Mouse (Mus musculus): ENCODE results near the gene Hydin. TPM values are rescaled to one million over a fixed set of nuclear protein-coding genes. Genes with fewer than 3 reads are reported as not detected.

The Hydin gene
- polyA plus RNA-seq, 1 experiment from 2014 or later = 0.45 TPM

DNA sequence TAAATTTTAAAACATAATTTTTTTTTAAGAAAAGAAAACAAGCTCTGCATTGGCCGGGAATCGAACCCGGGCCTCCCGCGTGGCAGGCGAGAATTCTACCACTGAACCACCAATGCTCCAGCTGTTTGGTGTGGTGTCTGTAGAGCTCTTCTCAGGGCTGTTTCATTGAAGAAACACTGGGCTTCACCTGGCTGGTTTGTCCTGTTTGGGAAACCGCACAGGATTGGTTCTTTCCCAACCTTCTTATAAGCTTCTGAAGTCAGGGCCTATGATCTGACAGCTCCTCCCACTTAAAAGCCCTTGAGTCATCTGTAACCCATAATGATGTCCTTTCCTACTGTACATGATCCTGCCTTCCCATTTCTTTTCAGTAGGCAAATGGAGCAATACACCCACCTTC, 364.4 kb downstream of the Hydin start:
- WGBS = 92% methylated on average over 7 of the region's 7 CpGs
- Histone ChIP-seq H3K4me3 (ENCODE audit: low read depth, low read length) (no peak overlapping the region), H3K36me3 (ENCODE audit: control insufficient read depth, insufficient read depth, low read length) (peaks cover 30% of the 10 kb centered on the region), H3K4me2 (ENCODE audit: low read length) (no peak overlapping the region), H3K9ac (ENCODE audit: low read depth, low read length) (no peak overlapping the region), H3K27ac (ENCODE audit: low read length) (no peak overlapping the region), H3K9me3 (replicated peaks; ENCODE audit: control insufficient read depth, low read length, poor library complexity, severe bottlenecking) (no peaks in the 10 kb centered on the region), H3K27me3 (ENCODE audit: control insufficient read depth, insufficient read depth, low read depth, low read length) (no peaks in the 10 kb centered on the region), H3K4me1 (ENCODE audit: control insufficient read depth, insufficient read depth, low read length) (peaks cover 6% of the 10 kb centered on the region)
- no peak for ATAC-seq

DNA sequence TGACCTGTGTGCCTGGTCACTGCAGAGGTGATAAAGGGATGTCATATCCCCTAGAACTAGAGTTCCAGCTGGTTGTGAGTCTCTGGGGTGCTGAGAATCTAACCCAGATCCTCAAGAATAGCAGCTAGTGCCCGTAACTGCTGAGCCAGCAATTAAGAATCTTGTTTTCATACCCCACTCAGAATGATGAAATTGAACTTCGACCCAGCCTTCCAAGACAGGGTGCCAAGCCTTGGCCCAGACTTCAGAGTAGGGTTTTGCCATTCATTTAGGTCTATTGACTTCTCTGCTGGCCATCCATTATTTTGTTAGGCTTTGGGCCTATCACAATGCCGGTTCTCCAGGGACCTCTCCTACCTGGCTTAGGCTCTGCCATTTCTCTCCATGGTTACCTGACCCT, 367.0 kb downstream of the Hydin start:
- Histone ChIP-seq H3K4me3 (ENCODE audit: low read depth, low read length) (no peak overlapping the region), H3K36me3 (ENCODE audit: control insufficient read depth, insufficient read depth, low read length) (peaks cover 44% of the 10 kb centered on the region), H3K4me2 (ENCODE audit: low read length) (no peak overlapping the region), H3K4me1 (ENCODE audit: control insufficient read depth, insufficient read depth, low read length) (peaks cover 3% of the 10 kb centered on the region; the same call in 1 of the 2 replicates), H3K27me3 (ENCODE audit: control insufficient read depth, insufficient read depth, low read depth, low read length) (no peaks in the 10 kb centered on the region), H3K9ac (ENCODE audit: low read depth, low read length) (no peak overlapping the region), H3K9me3 (replicated peaks; ENCODE audit: control insufficient read depth, low read length, poor library complexity, severe bottlenecking) (no peaks in the 10 kb centered on the region), H3K27ac (ENCODE audit: low read length) (no peak overlapping the region)
- 95% methylated on average over 3 of the region's 3 CpGs for WGBS
- ATAC-seq = no peak

DNA sequence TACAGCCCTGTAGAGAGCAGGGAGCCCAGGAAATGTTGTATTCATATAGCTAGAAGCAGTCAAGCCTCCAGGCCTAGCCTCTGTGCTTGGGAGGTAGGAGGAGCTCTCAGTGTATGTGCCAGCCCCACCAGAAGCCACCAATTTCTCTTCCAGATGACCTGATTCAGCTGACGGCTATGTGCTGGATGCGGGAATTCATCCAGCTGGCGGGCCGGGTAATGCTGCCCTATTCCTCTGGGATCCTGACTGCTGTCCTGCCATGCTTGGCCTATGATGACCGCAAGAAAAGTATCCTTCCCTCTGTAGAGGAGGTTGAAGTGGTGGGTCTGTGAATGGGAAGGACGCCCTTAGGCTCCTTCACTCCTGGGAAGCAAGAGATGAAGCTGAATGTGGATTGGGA, 369.4 kb downstream of the Hydin start:
- no peak overlapping the region for H3K9ac ChIP-seq (ENCODE audit: low read depth, low read length)
- H3K27ac ChIP-seq (ENCODE audit: low read length) = no peak overlapping the region
- H3K4me1 ChIP-seq (ENCODE audit: control insufficient read depth, insufficient read depth, low read length) = no peaks in the 10 kb centered on the region
- H3K4me3 ChIP-seq (ENCODE audit: low read depth, low read length) = no peak overlapping the region
- WGBS = 92% methylated on average over 6 of the region's 6 CpGs
- peaks cover 44% of the 10 kb centered on the region for H3K36me3 ChIP-seq (ENCODE audit: control insufficient read depth, insufficient read depth, low read length)
- H3K9me3 ChIP-seq (replicated peaks; ENCODE audit: control insufficient read depth, low read length, poor library complexity, severe bottlenecking) = no peaks in the 10 kb centered on the region
- H3K27me3 ChIP-seq (ENCODE audit: control insufficient read depth, insufficient read depth, low read depth, low read length) = no peaks in the 10 kb centered on the region
- no peak for ATAC-seq
- H3K4me2 ChIP-seq (ENCODE audit: low read length) = no peak overlapping the region

DNA sequence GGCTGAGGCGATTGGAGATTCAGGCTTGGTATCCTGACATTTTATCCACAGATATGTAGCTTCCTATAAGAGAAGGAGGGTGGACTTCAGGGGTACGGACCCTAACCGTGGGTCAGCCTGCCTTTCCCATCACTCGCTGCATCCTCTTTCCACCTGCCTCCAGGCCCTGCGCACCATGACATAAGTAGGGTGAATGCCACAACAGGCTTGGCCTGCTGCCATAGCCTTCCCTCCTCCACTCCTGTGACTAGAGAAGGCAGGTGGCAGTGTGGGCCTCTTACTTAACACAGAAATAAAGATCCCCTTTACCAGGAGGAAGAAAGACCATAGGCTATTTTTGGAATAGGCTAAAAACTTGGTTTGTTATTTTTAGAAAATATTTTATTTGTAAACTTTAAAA, 375.6 kb downstream of the Hydin start:
- Histone ChIP-seq H3K9ac (ENCODE audit: low read depth, low read length) (no peak overlapping the region), H3K4me2 (ENCODE audit: low read length) (no peak overlapping the region), H3K27me3 (ENCODE audit: control insufficient read depth, insufficient read depth, low read depth, low read length) (no peaks in the 10 kb centered on the region), H3K27ac (ENCODE audit: low read length) (no peak overlapping the region), H3K36me3 (ENCODE audit: control insufficient read depth, insufficient read depth, low read length) (peaks cover 3% of the 10 kb centered on the region), H3K4me1 (ENCODE audit: control insufficient read depth, insufficient read depth, low read length) (no peaks in the 10 kb centered on the region), H3K9me3 (replicated peaks; ENCODE audit: control insufficient read depth, low read length, poor library complexity, severe bottlenecking) (no peaks in the 10 kb centered on the region), H3K4me3 (ENCODE audit: low read depth, low read length) (no peak overlapping the region)
- no peak for ATAC-seq
- WGBS = 99% methylated on average over 5 of the region's 5 CpGs

DNA sequence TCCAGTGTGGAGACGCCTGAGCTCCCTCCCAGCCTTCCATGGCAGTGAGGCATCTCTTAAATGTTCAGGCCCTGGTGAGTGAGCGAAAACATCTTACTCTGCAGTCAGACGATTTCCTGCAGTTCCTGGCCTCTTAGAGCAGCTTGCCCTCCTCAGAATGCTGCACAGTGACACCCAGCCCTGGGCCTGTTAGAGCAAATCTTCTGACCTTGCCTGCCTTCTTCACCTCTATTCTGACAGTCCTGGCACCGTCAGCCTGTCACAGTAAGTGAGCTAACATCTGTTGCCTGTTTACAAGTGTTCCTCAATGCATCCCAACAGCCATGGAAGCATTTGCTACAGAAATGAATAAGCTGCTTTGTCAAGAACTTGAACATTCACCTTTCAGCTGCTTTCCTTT, 376.4 kb downstream of the Hydin start:
- 85% methylated on average over 4 of the region's 4 CpGs for WGBS
- ATAC-seq = no peak
- no peak overlapping the region for H3K9ac ChIP-seq (ENCODE audit: low read depth, low read length)

DNA sequence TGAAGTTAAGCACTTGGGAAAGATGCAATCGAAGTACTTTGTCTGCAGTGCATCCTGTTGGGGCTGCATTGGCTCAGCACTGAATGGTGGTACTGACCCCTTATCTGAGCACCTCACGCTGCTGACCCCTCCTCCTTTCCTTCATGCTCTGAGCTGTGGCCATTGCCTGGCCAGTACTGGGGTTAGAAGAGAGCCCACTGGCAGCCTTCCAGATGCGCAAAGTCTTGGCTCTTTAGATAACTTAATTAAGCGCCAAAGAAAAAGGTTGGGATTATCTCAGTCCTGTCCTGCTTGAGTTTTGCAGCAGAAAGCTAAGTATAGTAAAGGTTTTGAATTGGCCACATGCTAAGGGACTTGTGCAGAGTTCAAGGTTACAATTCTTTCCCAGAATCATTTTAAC, 377.6 kb downstream of the Hydin start:
- Histone ChIP-seq H3K36me3 (ENCODE audit: control insufficient read depth, insufficient read depth, low read length) (no peaks in the 10 kb centered on the region; the same call in 1 of the 2 replicates), H3K4me1 (ENCODE audit: control insufficient read depth, insufficient read depth, low read length) (no peaks in the 10 kb centered on the region), H3K9me3 (replicated peaks; ENCODE audit: control insufficient read depth, low read length, poor library complexity, severe bottlenecking) (no peaks in the 10 kb centered on the region), H3K9ac (ENCODE audit: low read depth, low read length) (no peak overlapping the region), H3K27ac (ENCODE audit: low read length) (no peak overlapping the region), H3K4me2 (ENCODE audit: low read length) (no peak overlapping the region), H3K4me3 (ENCODE audit: low read depth, low read length) (no peak overlapping the region), H3K27me3 (ENCODE audit: control insufficient read depth, insufficient read depth, low read depth, low read length) (no peaks in the 10 kb centered on the region)
- no peak for ATAC-seq
- 81% methylated on average over 4 of the region's 4 CpGs for WGBS

More for the DNA sequence above, 376.4 kb downstream of the Hydin start:
- Histone ChIP-seq H3K27ac (ENCODE audit: low read length) (no peak overlapping the region), H3K36me3 (ENCODE audit: control insufficient read depth, insufficient read depth, low read length) (no peaks in the 10 kb centered on the region; the same call in 1 of the 2 replicates), H3K4me2 (ENCODE audit: low read length) (no peak overlapping the region), H3K9me3 (replicated peaks; ENCODE audit: control insufficient read depth, low read length, poor library complexity, severe bottlenecking) (no peaks in the 10 kb centered on the region), H3K4me3 (ENCODE audit: low read depth, low read length) (no peak overlapping the region), H3K4me1 (ENCODE audit: control insufficient read depth, insufficient read depth, low read length) (no peaks in the 10 kb centered on the region), H3K27me3 (ENCODE audit: control insufficient read depth, insufficient read depth, low read depth, low read length) (no peaks in the 10 kb centered on the region)

DNA sequence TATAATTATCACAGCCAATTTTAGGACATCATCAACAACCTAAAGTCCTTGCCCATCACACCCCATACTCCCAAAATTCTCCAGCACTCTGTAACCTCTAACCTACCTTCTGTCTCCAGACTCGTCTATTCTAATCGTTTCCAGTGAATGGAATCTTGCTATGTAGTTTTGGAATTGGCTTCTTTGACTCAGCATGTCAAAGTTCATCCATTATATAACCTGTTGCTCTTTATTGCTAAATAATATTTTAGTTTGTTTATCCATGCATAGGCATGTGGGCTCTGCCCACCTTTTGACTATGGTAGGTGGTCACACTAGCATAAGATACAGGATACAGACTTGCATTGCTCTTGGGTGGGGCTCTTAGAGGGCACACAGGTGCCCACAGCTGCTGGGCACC, 378.1 kb downstream of the Hydin start:
- Histone ChIP-seq H3K27ac (ENCODE audit: low read length) (no peak overlapping the region), H3K9ac (ENCODE audit: low read depth, low read length) (no peak overlapping the region), H3K4me1 (ENCODE audit: control insufficient read depth, insufficient read depth, low read length) (no peaks in the 10 kb centered on the region), H3K27me3 (ENCODE audit: control insufficient read depth, insufficient read depth, low read depth, low read length) (no peaks in the 10 kb centered on the region), H3K36me3 (ENCODE audit: control insufficient read depth, insufficient read depth, low read length) (no peaks in the 10 kb centered on the region; the same call in 1 of the 2 replicates), H3K9me3 (replicated peaks; ENCODE audit: control insufficient read depth, low read length, poor library complexity, severe bottlenecking) (no peaks in the 10 kb centered on the region), H3K4me3 (ENCODE audit: low read depth, low read length) (no peak overlapping the region), H3K4me2 (ENCODE audit: low read length) (no peak overlapping the region)
- no peak for ATAC-seq
- 90% methylated on average over 2 of the region's 2 CpGs for WGBS

DNA sequence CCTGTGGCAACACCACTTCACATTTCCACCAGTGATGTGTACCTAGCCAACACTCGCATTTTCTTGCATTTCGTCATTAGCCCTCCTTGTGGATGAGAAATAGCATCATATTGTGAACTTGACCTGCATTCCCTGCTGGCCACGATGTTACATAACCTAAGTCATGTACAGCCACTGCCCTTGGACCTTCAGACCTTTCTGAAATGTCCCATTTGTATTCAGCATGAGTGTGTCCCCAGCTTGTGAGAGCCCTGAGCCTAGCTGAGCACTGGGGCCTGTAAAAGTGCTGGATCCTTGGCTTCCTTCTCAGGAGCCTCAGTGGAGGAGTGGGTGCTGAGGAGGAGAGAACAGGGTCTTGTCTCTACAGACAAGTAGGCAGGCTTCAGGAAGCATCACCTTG, 378.6 kb downstream of the Hydin start:
- Histone ChIP-seq H3K9me3 (replicated peaks; ENCODE audit: control insufficient read depth, low read length, poor library complexity, severe bottlenecking) (no peaks in the 10 kb centered on the region), H3K36me3 (ENCODE audit: control insufficient read depth, insufficient read depth, low read length) (no peaks in the 10 kb centered on the region; the same call in 1 of the 2 replicates), H3K9ac (ENCODE audit: low read depth, low read length) (no peak overlapping the region), H3K27me3 (ENCODE audit: control insufficient read depth, insufficient read depth, low read depth, low read length) (no peaks in the 10 kb centered on the region), H3K4me3 (ENCODE audit: low read depth, low read length) (no peak overlapping the region), H3K27ac (ENCODE audit: low read length) (no peak overlapping the region), H3K4me1 (ENCODE audit: control insufficient read depth, insufficient read depth, low read length) (no peaks in the 10 kb centered on the region), H3K4me2 (ENCODE audit: low read length) (no peak overlapping the region)
- ATAC-seq = no peak
- 96% methylated on average over 3 of the region's 3 CpGs for WGBS

DNA sequence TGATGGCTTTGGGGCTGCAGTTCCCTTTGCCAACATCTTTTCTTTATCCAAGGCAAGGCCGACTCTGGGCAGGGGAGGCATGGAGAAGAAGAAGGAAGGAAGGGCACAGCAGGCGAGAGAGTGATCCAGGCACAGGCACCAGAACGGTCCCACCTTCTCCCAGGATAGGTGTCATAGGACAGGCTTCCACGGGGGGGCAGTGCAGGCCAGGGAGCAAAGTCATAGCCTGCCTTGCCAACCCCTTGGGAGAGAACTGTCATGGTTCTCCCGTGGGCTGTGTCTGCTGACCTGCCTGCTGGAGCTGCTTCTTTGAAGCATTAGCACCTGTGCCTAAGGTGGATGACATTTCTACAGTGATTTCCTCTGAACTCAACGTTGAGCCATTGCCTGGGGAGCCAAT, 379.3 kb downstream of the Hydin start:
- no peak overlapping the region for H3K4me2 ChIP-seq (ENCODE audit: low read length)
- H3K4me1 ChIP-seq (ENCODE audit: control insufficient read depth, insufficient read depth, low read length) = no peaks in the 10 kb centered on the region
- peaks cover 2% of the 10 kb centered on the region; the same call in 1 of the 2 replicates for H3K36me3 ChIP-seq (ENCODE audit: control insufficient read depth, insufficient read depth, low read length)
- H3K27ac ChIP-seq (ENCODE audit: low read length) = no peak overlapping the region
- H3K9me3 ChIP-seq (replicated peaks; ENCODE audit: control insufficient read depth, low read length, poor library complexity, severe bottlenecking) = no peaks in the 10 kb centered on the region
- H3K9ac ChIP-seq (ENCODE audit: low read depth, low read length) = no peak overlapping the region
- WGBS = 30% methylated on average over 6 of the region's 6 CpGs
- H3K4me3 ChIP-seq (ENCODE audit: low read depth, low read length) = no peak overlapping the region
- ATAC-seq = no peak; the same call in 1 of the 2 replicates
- H3K27me3 ChIP-seq (ENCODE audit: control insufficient read depth, insufficient read depth, low read depth, low read length) = no peaks in the 10 kb centered on the region
